Mouse (Mus musculus) mature B cell (primary cell): Measurements from ENCODE around the gene Sp2.

Experiments used
- in situ Hi-C: fragments of 300-500 bp; cut with MboI; formaldehyde crosslinking; loops from 2 replicates; pipeline ENCODE4 v1.14.3; 2019

Gene Sp2

GRCm38 (mm10) chr11:96982859-96983258 lies at the start of gene Sp2:
Gene Sp2, minus strand, starts transcription at chr11:96982959.
- in situ Hi-C loops, result loop anchor here (5.0 kb wide), 1 partner anchor 44 kb away; the partner anchor contains the start of gene Scrn2

- in situ Hi-C loops, result no loop called here
Measured at GRCm38 (mm10) chr11:97032499-97032898, 49.7 kb upstream of the Sp2 start.

GRCm38 (mm10) chr11:97031977-97032376 lies 49.2 kb upstream of the Sp2 start:
- in situ Hi-C loops, result no loop called here

- in situ Hi-C loops, result no loop called here
Measured at GRCm38 (mm10) chr11:97030426-97030825, 47.7 kb upstream of the Sp2 start.

GRCm38 (mm10) chr11:97029686-97030417 lies 47.1 kb upstream of the Sp2 start, which contains the start of gene Scrn2:
Gene Scrn2, plus strand, starts transcription at chr11:97029938.
- in situ Hi-C loops, result loop anchor here (5.0 kb wide), 1 partner anchor 48 kb away; the partner anchor contains the start of gene Sp2

GRCm38 (mm10) chr11:97025721-97026344 lies 43.1 kb upstream of the Sp2 start:
- in situ Hi-C loops, result loop anchor here (5.0 kb wide), 1 partner anchor 44 kb away; the partner anchor contains the start of gene Sp2

- in situ Hi-C loops, result loop anchor here (5.0 kb wide), 1 partner anchor 43 kb away; the partner anchor contains the start of gene Sp2
Measured at GRCm38 (mm10) chr11:97024977-97025376, 42.2 kb upstream of the Sp2 start.

GRCm38 (mm10) chr11:97021873-97022484 lies 39.2 kb upstream of the Sp2 start:
- in situ Hi-C loops, result no loop called here

GRCm38 (mm10) chr11:97021121-97021765 lies 38.5 kb upstream of the Sp2 start:
- in situ Hi-C loops, result no loop called here

GRCm38 (mm10) chr11:97019345-97019708 lies 36.6 kb upstream of the Sp2 start:
- in situ Hi-C loops, result no loop called here

- in situ Hi-C loops, result no loop called here
Measured at GRCm38 (mm10) chr11:97018583-97019344, 36.0 kb upstream of the Sp2 start.

GRCm38 (mm10) chr11:97017696-97018582 lies 35.2 kb upstream of the Sp2 start:
- in situ Hi-C loops, result no loop called here

GRCm38 (mm10) chr11:97013121-97013670 lies 30.4 kb upstream of the Sp2 start, which contains the start of gene Sp6:
Gene Sp6, plus strand, starts transcription at chr11:97013394.
- in situ Hi-C loops, result no loop called here

- in situ Hi-C loops, result no loop called here
Measured at GRCm38 (mm10) chr11:97009198-97009790, 26.5 kb upstream of the Sp2 start.

- in situ Hi-C loops, result no loop called here
Measured at GRCm38 (mm10) chr11:97007093-97007794, 24.5 kb upstream of the Sp2 start.

- in situ Hi-C loops, result no loop called here
Measured at GRCm38 (mm10) chr11:97003170-97003569, 20.4 kb upstream of the Sp2 start.

- in situ Hi-C loops, result no loop called here
Measured at GRCm38 (mm10) chr11:96997380-96997956, 14.7 kb upstream of the Sp2 start.

GRCm38 (mm10) chr11:96996773-96997379 lies 14.1 kb upstream of the Sp2 start:
- in situ Hi-C loops, result no loop called here
